Mouse (Mus musculus): ENCODE data around the gene 6030452D12Rik.

GRCm38 (mm10) chr8:106533709-106534108 lies 33.4 kb downstream of the 6030452D12Rik start:
- TF ChIP-seq CTCF (IDR thresholded peaks at IDR 0.05; ENCODE audit: insufficient read depth, low read length): no peak
- TF ChIP-seq POLR2A (IDR thresholded peaks at IDR 0.05; ENCODE audit: borderline replicate concordance, extremely low read depth, low read depth, low read length): no peak
